Mouse (Mus musculus): Measurements from ENCODE around the gene Zbtb16.

The Zbtb16 gene

DNA sequence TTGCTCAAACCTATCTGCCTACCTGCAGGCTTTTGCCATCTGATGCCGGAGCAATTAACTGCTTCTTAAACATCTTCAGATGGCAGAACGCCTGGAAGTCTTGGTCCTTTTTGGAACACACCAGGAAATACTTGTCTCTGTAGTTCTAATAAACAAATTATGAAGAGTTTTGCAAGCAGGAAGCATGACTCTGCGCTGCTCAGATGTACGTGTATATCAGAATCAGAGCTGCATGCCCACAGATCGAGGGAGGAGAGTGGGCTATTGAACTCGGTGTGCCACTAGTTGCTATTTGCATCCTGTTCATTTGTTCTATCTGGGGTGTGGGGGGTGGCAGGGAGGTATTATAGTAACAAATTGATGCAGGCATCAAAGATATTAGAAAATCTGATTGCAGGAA lies 202.9 kb downstream of the Zbtb16 start:
- DNase-seq = no peak

DNA sequence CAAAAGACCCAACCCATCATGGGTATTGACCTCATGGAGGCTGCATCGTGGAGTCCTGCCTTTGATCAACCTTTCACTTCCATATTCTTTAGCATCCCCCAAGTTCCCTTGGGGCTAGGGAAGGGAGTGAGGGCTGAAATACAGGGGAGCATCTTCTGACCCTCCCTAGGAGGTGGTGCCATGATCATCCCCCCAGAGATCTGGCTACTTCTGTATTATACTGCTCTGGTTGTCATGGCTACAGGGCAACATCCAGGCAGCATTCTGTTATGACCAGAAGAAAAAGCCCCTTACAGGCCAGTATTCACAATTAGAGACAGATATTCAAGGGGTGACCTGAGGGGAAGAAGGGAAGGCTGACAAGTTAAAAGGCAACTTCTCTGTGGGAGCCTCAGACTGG lies 216.8 kb downstream of the Zbtb16 start:
- no peak for DNase-seq

DNA sequence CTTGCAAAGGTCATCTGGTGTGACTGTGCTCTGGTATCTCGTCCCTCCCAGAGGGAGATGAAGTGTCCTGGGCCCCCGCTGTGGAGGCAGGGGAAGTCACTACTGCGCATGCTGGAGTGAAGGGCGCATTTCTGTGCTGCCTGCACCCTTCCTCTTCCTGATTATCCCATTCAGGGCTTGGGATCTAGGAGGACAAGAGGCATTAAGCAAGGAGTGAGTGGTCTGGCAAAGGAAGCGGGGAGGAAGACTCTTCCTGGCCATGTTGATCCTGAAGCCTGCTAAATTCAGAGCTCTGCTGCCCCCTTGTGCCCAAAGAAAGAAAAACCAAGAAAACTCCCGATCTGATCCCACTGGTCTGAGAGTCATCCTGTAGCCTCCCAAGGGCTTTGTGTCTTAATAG lies 217.4 kb downstream of the Zbtb16 start:
- peak; percentile 25 for DNase-seq

DNA sequence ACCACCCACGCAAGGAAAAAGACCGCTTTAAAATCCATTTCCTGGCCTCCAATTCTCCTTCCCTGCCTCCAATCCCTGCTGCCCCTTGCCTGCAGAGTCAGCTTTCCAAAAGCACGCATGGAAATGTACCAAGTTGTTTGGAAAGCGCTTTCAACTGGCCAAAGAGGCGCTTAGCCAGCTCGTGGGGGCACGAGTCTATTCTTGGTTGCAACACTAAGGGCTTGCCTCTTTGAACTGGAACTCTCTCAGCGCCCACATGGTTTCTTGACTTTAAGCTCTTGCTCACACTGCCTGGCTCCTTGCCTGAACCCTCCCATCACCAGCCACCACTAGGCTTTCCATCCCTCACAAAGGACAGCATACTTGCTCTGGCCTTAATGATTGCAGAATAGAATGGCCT lies 217.9 kb downstream of the Zbtb16 start:
- DNase-seq = peak; percentile 2

DNA sequence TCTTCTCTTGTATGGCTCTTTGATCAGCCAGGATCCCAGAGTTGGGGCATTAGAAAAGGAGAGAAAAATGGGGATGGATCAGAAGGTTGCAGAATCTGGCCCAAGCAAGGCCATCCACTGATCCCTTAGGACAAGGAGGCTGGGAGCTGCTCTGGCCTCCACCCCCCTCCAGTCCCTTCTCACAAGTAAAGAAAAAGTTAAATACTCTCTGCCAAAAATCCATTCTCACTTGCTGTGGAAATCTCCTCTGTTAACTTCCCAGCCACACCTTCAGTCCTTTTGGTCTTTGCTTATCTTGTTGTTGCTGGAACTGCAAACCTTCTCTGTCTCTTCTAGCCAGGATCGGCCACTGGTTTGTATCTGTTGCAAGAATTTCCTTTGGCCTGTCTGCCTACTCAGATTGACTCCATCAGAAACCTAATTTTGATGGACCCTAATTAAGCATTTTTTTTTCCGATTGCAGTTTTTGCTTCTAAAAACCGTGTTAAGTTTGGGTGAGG lies 218.5 kb downstream of the Zbtb16 start:
- DNase-seq = no peak

DNA sequence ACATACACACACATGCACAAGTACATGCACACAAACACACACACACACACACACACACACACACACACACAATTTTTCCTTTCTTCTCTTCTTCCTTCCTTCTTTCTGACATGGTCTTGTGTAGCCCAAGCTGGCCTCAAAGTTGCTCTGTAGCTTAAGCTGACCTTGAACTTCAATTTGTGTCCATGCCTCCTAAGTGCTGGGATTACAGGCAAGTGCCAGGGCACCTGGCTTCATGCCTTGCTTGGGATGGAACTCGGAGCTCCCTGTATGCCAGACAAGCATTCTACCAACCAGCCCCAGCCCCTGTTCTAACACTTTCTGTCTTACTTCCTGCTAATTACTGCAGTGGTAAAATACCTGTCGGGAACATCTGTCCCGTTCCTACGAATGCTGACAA lies 222.8 kb downstream of the Zbtb16 start:
- no peak for DNase-seq

DNA sequence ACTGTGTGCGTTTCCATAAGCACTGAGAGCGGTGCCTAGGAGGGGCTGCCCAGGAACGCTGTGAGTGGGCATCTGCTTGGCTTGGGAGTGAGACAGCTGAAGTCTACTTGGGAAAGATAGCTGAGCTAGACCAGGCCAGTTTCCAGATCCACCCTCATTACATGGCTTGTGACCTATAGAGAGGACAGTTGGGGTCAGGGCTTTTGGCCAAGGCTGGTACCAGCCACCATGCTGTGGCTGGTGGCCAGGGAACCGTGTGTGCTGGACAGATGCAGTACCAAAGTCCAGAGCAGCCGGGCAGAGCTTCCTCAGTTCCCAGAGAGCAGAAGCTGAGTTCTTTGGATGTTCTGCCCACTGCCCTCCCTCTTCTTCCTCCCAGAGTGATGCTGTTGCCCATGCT lies 223.5 kb downstream of the Zbtb16 start:
- no peak for DNase-seq

DNA sequence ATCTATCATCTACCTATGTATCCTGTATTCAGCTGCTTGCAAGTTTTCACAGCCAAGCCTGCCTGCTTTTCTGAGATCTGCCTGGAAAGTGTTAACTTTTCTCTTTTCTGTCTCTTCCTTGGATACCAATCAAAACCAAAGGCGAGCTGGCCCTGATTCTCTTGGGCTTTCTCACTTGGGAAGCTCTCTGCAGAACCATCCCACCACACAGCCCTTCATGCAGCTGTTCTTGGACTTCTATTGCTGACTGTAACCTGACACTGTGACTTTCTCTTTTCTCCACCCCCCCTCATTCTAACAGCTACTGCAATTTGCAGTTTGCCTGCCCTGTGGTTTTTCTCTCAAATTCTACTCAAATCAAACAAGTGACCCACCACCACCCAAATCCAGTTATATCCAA lies 225.0 kb downstream of the Zbtb16 start:
- no peak for DNase-seq

DNA sequence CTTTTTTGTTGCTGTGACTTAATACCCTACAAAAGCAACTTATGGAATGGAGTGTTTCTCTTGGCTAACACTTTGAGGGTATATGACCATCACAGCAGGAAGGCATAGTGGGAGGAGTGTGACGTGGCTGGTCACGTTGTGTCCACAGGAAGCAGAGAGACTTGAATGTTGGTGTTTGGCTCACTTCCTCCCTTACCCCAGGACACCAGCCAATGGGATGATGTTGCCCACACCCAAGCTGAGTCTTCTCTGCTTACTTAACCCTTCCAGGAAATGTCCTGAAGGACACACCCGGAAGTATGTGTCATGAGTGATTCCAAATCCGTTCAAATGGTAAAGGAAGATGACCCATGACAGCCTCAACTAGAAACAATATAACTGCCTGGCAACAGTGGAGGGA lies 226.3 kb downstream of the Zbtb16 start:
- no peak for DNase-seq

DNA sequence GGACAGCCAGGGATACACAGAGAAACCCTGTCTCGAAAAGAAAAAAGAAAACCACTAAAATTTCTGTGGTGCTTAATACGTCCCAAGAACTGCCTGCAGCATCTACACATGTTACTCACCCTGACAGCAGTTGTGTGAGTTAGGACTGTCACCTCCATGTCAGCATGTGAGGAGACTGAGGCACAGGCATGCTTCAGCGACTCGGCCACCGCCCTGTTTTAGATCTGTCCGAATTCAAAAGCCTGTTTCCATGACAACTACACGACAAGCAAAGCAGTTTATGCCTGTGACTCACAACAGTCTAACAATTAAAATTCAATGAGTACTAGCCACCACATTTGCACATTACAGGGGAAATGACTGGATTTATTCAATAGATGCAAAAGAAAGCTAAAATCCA lies 228.6 kb downstream of the Zbtb16 start:
- DNase-seq = no peak

DNA sequence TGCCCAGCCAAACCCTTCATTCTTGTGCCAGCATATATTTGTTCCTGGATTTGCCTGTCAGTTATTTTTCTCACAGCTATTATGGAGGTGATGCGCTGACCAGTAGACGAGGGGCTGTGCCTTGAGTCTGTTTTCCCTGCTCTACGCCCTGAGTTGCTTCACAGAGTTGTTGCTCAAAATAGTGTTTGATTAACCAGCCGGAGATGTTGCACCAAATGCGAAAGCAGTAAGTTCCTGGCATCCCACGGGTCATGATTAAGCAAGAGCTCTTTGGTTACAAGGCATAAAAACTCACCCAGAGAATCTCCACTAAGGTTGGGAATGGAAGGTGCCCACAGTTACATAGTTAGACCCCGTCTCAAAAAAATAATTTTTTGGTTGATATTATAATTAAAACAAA lies 229.9 kb downstream of the Zbtb16 start:
- DNase-seq = no peak

DNA sequence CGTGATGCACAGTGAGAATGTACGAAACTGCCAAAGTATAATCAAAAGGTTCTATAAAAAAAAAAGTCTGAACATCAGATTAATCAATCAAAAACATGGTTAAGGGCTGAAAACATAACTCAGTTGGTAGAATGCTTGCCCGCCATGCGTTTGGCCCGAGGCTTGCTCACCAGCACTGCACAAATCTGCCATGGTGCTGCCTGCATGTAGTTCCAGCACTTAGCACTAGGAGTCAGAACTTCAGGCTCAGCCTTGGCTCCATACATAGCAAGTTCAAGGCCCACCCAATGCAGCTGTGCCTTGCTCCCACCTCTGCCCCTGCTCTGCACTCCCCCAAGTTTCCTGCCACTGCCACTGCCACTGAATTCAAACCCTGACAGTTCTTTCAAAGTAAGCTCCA lies 230.3 kb downstream of the Zbtb16 start:
- no peak for DNase-seq

DNA sequence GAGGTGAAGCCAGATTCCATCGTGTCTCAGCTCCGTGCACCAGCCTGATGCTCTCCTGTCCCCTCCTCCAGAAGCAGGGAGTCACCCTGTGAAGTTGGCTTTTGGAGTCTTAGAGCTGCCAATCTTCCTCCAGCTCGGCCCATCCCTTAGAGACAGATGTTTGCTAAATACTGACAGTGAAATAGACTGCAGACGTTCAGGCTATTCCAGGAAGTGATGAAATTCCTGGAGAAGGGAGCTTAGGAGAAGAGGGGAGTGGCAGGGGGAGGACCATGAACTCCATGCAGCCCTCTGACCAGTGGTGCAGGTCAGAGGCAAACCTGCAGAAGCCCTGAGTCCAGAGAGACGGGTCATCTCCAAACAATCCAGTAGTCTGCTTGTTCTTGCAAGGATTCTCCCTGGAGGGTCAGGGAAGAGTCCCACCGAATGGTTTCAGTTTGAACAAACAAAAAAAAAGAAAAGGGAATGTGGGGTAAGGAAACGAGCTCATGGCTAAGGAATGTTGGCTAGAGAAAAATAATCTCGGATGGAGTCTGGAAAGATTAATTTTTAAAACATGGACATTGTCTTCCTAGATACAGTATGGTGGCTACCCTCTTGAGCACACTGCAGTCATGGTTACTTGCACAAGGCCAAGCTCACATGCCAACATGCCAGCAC lies 231.0 kb downstream of the Zbtb16 start, which contains the start of gene Nnmt:
Gene Nnmt, minus strand, starts transcription at position 215 of the 660 bp plus-strand sequence.
- DNase-seq = no peak

All from cerebellum, adult 11-12 months (tissue).